Mouse (Mus musculus) kidney, postnatal 25 days (tissue): ENCODE data around the gene Pih1d1.
"Not testable (repeated sequence)": the region's sequence is repeated elsewhere in the genome, so short reads cannot be mapped to it uniquely, and the experiment has no call there.

Experiments used
- DNase-seq, 2 experiments: peaks; one replicate each; pipeline ENCODE4 v3.0.0; 2021; ENCODE audit warnings: mixed read lengths in 2 of 2

The Pih1d1 gene

DNA sequence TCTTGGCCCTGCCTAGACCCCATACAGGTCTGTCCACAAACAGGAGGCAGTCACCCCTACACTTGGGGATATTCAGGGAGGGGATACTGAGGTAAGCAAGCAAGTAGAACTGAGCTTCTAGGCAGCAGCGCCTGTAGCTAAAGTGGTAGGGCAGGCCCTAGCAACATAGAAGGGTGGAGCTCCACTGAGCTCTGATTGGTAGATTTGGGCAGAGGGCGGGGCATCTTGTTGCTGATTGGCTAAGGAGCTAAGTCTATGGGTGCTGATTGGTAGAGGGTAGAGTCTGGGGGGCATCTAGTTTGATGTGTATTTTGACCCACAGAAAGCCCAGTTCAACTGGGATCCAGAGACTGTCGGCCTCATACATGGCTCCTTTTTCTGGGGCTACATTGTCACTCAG is 15.4 kb downstream of the Pih1d1 start:
- no peak for DNase-seq

DNA sequence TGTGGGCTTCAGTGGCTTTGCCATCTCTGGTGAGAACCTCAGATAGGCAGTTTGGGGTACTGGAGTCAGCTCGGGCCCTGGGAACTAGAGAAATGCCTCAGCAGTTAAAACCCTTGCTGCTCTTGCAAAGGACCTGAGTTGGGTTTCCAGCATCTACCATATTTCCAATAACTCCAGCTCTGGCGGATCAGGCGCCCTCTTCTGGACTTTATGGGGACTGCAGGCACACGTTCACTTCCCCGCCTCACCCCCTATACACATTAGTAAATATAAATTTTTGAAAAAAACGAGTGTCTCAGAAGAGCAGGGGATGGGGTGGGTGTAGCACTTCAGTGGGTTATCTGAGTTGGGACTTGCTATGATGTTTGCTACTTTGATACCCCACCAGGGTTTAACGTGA is 18.9 kb downstream of the Pih1d1 start:
- peak in 1 of 2 experiments; percentile 29 for DNase-seq

DNA sequence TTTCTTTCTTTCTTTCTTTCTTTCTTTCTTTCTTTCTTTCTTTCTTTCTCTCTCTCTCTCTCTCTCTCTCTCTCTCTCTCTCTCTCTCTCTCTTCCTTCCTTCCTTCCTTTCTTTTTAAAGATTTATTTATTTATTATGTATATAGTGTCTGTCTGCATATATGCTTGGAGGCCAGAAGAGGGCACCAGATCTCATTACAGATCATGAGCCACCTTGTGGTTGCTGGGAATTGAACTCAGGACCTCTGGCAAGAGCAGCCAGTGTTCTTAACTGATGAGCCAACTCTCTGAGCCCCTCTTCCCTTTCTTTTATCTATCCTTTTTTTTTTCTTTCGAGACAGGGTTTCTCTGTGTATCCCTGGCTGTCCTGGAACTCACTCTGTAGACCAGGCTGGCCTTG is 19.7 kb downstream of the Pih1d1 start:
- DNase-seq = not testable (repeated sequence)

DNA sequence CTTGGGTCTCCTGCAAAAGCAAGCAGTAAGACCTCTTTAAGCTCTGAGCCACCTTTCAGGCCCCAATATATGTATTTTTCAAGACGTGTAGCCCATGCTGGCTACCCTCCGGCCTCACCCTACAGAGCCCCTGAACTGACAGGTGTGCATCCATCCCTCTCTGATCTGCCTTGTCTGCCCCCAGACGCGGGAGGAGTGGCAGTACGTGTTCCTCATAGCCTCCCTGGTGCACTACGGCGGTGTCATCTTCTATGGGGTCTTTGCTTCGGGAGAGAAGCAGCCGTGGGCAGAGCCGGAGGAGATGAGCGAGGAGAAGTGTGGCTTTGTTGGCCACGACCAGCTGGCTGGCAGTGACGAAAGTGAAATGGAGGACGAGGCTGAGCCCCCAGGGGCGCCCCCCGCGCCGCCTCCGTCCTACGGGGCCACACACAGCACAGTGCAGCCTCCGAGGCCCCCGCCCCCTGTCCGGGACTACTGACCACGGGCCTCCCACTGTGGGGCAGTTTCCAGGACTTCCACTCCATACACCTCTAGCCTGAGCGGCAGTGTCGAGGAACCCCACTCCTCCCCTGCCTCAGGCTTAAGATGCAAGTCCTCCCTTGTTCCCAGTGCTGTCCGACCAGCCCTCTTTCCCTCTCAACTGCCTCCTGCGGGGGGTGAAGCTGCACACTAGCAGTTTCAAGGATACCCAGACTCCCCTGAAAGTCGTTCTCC is 20.6 kb downstream of the Pih1d1 start:
- no peak for DNase-seq

DNA sequence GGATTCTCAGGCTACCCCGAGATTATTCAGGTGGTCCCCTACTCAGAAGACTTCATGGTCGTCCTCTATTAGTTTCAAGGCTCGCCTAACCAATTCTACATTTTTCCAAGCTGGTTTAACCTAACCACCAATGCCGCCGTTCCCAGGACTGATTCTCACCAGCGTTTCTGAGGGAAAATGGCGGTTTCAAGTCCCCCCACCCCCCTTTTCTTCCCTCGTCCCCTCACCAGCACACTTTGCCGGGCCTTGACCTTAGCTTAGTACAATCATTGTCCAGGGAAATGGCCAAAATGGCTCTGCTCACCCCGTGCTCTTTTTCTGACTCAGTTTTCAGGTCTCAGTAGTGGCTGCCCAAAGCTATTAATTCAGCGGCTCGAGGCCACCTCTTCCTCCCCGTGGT is 21.3 kb downstream of the Pih1d1 start:
- DNase-seq = no peak

DNA sequence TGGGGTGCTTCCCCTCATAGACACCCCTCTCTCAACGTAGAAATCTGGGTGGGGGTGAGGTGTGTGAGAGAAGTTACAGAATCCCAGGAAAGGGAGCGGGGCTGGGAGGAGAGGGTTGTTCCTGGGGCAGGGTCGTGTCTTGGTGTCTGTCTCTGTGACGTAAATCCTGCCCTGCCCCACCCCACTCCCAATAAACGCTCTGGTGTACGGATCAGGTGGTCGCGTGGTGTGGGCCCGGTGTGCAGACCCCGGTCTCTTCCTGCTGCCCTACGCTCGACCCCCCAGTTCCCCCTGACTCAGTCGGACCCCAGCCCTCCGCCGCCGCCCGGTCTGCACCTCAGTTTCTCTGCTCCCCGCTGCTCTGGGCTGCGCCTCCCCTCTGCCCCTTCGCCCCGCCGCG is 21.8 kb downstream of the Pih1d1 start:
- no peak for DNase-seq

DNA sequence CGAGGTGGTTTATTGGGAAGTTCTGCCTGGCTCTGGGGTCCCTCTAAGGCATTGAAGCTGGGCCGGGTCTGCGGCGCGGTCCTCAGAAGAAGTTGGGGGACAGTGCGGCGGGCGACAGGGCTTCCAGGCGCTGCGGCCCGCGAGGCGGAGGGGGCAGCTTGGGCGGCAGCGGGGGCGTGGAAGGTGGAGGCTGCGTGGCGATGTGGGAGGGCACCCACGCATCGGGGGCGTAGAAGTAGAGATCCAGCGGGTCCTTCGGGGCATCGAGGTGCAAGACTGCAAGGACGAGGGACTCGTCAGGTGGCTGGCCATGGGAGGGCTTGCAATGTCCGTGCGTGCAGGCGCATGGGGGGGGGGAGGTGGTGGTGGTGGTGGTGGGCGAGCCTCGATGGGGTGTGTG is 22.3 kb downstream of the Pih1d1 start:
- DNase-seq = no peak

DNA sequence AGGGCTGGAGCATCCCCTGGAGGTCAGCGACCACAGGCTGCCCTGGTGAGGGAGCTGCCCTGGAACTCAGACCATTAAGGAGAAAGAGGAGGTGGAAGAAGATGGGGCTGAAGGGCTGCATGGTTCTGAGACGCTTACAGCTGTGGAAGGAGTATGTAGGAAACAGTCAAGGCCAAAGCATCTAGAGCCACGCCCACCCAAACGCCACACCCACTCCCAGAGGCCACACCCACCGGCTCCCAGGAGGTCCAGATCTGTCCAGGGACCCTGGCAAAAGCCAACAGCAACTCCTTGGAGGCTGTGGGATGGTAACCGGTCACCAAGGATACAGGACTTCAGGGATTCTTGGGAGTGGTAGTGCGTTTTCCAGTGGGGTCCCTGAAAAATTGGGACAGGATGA is 24.4 kb downstream of the Pih1d1 start:
- no peak for DNase-seq

DNA sequence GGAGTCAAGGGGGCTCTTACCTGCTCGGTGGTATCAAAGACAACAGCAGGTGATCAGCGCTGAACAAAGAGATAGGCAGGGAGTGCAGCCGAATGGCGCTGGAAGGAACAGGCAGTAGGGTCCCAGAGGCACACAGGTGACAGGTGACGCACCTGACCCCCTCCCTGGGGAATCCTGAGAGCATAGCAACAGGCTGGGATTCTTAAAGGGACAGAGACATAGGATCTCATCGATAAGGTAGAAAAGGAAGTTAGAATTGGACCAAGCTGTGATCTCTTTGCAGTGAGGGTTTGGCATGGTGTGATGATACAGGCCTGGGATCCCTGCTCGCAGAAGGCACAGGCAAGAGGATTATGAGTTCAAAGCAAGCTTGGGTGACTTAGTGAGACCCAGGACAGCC is 25.4 kb downstream of the Pih1d1 start, which contains the start of gene Gfy:
TSS of gene Gfy (minus strand) at position 101 of the 400 bp plus-strand sequence.
- no peak for DNase-seq

DNA sequence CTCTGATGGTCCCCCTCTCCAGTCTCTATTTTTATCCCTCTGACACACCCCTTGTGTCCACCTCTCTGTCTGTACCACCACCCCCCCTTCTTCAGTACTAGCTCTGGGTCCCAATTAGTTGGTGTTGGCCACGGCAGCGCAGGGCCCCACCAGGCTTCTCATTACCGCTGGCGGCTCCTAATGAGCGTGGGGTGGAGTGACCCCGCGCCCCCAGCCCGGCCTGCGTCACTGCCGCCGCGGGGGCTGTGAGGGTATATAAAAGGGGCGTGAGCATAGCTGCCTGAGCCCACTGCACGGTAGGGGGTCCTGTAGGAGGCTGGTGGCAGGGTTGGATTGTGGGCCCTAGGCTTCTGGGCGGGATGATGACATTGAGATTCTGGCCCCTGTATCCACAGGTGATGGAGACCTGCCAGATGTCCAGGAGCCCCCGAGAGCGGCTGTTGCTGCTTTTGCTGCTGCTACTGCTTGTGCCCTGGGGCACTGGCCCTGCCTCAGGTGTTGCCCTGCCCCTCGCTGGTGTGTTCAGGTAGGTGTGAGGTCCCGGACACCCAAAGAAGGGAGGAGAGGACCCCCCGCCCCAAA is 26.9 kb downstream of the Pih1d1 start, which contains the start of gene Pth2:
TSS of gene Pth2 (plus strand) at position 100 of the 582 bp plus-strand sequence.
- DNase-seq = no peak

DNA sequence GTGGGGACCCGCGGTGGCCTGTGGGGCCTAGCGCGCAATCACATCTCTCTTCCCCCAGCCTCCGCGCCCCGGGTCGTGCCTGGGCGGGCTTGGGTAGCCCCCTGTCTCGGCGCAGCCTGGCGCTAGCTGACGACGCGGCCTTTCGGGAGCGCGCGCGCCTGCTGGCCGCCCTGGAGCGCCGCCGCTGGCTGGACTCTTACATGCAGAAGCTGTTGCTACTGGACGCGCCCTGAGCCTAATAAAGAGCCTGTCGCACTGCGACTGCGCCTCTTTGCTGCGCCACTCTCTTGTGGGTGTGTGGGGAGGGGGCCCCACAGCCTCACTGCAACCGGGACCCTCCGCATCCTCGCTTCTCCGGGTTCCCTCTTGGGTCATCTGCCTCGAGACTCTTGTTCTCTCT is 27.4 kb downstream of the Pih1d1 start:
- no peak for DNase-seq

DNA sequence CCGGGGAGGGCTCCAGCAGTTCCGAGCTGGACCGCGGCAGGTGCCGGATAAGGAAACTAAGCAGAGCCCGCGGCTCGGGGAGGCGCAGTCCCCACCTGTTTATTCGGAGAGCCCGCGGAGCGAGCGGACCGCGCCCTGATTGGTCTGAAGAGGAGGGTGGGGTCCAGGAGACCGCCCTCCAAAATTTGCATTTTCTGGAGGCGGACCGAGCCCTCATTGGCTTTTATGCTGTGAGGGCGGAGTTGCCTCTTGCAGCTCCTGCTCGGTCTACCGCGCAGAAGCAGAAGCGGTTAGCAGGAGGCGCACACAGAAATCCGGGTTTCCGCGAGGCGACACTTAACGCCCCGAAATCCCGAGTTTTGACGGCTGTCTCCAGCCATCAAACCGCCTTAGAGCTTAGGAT is 28.1 kb downstream of the Pih1d1 start:
- DNase-seq = peak; percentile 91 to 97

DNA sequence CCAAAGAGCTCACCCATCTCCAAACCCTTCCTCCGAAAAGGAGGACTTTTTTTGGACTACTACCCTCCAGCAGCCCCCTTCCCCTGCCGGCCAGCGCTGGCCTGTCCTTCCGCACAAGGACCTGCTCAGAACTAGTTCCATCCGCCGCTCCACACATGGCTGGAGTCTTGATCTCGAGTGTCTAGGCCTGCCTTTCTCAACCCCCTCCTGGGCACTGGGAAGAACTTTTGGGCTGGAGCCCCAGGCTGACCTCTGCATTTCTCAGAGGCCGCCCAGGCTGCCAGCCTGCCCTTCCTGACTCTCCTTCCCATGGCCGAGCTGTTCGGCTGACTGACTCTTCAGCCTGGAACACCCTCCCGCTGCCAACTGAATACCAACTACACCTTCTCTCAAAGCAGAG is 28.5 kb downstream of the Pih1d1 start:
- peak; percentile 32 to 69 for DNase-seq

DNA sequence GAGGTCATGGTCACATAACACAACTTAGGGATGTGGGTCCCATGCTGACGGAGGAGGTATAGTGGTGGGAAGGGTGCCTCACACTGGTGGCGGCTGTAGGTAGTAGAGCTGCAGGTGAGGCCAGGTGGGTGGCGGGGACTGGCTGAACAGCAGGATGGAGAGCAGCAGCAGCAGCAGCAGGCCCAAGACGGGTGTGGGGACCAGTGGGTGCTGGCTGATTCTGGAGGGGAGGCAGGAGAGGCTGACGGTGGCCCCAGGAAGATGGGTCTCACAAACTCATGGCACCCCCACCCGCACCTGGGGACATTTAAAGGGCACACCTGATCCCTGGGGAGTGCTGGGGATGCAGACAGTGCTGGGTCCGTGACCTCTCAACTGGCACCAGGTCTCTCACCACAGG is 29.6 kb downstream of the Pih1d1 start:
- DNase-seq = no peak

DNA sequence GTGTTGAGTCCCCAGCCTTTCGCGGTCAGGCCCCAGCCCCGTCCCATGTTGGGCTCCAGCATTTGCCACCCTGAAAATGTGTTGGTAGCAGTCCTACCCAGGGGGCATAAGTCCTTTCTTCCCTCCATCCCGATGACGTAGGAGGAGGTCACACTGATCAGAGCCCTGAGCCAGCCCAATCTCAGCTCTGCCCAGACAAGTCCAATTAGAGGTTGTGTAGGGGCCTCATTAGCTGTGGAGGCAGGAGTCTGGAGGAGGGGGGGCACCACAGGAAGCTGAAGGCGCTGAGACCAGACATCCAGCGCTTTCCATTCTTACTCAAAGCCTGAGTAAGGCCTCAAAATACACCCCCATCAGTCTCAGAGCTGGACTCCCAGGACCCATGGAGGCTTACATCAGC is 31.8 kb downstream of the Pih1d1 start:
- DNase-seq = no peak

DNA sequence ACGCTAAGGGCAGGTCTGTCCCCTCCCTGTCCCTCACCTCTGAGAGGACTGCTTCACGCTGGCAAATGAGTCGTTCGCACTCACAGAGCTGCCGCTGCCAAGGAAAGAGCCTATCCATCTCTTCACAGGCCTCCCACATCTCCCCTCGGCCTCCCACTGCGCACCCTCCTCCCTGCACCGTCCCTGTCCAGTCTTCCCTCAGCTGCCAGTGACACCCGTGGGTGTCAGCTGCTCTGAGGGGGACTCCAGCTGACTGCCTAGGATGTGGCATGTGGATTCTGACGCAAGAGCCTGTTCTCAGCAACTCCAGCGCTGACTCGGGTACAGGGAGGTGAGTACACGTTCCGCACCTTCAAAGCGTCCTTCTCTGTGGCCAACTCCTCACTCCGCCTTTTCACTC is 35.5 kb downstream of the Pih1d1 start:
- no peak for DNase-seq

DNA sequence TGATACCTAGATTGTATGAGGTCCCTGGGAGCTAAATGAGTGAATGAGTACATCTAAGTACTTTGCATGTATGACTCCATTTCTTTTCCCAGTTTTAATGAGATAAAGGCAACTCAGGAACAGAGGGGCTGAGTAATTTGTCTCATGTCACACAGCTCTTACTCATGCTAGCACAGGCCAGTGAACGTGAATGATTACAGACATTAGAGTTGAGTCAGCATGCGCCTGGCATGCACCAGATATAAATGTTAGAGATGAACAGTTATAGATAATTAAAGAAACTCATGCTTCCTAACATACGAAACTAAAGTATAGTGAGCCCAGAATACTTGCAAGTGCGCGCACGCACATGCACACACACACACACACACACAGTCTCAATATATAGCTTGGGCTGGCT is 36.1 kb downstream of the Pih1d1 start:
- DNase-seq = no peak

DNA sequence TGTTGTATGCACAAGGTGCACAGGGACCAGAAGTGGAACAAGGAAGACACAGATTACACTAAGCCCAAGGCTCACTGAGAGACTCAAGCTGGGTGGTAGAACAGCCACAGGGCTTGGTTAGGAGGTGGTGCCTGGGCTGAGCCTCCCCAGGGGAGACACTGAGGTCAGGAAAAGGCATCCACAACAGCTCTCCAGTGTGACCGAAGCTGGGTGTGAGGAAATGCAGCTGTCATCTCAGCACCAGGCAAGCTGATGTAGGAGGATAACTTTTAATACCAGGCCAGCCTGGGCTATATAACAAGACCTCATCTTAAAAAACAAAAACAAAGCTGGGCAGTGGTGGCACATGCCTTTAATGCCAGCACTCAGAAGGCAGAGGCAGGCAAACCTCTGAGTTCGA is 37.1 kb downstream of the Pih1d1 start:
- no peak for DNase-seq

DNA sequence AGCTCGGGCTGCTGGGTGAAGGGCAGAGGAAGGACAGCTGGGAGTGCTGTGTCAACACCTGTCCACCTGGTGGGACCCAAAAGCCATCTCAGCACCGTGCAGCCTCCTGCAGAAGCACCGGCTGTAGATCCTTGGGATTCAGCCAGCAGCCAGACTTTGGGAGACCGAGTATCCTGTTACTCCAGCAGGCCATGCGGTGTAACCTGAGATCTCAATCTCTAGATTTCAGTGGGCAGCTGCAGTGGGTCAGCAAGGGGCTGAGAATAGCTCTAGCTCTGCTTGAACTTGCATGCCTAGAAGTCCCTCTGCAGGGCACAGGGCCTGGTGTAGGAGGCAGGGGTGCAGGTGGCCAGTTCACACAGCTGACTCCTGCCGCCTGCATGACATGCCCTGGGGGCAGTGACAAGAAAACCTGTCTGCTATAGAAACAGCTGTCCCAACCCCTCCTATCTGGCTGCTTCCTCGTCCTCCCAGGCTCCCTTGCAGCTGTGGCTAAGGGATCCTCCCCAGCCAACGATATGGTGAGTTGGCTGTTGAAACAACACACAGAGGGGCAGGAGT is 37.8 kb downstream of the Pih1d1 start:
- no peak for DNase-seq

DNA sequence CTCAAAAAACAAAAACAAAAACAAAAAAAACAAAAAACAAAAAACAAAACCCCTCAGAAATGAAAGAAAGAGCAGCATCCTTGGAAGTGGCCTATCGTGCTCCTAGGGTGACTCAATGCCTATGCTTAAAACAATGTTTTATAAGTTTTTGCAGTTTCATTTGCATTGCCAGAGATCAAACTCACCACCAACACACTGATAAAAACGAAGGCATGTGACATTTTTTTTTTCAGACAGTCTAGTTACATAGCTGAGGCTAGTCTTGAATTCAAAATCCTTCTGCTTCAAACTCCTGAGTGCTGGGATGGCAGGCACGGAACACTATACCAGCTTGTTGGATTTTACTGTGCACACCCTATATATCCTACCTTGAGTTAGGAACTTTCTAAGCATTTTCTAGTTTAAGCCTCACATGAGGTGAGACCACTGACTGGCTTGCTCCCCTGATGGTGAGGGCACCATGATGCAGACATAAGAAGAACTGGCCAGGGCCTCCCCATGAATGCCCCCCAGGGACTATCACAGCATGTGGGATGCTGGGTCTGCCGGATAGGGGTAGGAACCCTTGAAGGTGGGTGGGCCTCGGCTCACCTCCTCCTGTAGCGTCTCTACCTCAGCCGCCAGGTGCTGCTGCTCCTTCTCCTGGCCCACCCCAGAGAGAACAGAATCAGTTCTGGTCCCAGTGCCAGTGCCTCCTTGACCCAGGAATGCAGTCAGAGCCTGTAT is 38.6 kb downstream of the Pih1d1 start:
- no peak for DNase-seq

DNA sequence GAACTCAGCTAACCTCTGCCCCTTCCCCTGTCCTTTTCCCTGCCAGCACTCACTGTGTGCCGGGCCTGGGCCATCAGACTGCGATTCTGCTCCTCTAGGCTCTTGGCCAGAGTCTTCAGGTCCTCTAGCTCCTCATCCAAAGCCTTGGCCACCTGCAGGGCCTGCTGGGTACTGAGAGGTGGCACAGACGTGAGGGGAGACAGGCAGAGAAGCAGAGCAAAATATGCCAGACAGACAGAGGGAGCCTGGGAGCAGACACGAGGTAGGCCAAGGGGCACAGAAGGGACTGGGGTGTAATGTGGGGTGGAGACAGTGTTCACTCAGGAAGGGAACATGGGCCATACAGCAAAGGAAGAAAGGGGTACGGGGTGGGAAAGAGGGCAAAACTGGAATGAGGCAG is 39.3 kb downstream of the Pih1d1 start:
- DNase-seq = no peak

DNA sequence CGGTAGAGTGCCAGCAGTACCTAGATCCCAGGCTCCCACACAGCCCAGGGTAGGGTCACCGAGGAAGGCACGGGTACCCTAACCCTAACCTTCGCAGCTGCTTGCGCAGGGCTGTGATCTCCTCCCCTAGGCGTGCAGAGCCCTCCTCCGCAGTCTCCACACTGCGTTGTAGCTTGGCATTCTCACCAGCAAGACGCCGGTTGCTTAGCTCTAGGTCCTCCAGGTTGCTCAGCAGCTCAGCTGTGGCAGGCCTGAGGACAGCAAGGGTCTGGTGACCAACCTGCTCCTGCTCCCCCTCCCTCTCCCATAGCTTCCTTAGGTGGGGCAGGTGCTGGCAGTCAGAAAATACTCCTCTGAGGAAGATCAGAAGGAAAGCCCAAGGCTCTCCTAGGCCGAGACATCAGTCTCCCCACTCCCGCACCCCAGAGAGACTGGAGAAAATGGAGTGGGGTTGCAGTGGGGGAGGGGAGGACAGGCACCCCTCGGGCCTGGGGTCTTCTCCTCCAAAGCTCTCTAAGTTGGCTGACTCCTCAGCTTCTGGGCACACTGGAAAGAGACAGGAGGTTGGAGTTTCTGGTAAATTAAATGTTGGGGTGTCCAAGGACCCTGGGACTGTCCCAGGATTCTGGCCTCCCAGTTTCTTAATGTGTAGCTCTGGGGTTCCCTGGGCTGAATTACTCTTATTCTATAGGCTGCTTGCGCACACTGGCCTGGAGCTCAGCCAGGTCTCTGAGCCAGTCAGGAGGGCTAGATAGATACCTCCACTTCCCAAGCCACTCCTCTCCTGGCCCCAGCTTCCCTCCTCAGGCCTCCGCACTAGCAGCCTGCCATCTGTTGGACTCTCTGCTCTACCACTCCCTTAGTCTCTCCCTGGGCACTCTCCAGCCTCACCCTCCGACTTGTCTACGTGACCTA is 40.0 kb downstream of the Pih1d1 start:
- no peak for DNase-seq
